Mouse (Mus musculus): Measurements from ENCODE around the gene Pdik1l. TPM values are rescaled to one million over a fixed set of nuclear protein-coding genes. Genes with fewer than 3 reads are reported as not detected.

The Pdik1l gene
- polyA plus RNA-seq, 1 experiment from 2014 or later: 48.6 TPM

DNA sequence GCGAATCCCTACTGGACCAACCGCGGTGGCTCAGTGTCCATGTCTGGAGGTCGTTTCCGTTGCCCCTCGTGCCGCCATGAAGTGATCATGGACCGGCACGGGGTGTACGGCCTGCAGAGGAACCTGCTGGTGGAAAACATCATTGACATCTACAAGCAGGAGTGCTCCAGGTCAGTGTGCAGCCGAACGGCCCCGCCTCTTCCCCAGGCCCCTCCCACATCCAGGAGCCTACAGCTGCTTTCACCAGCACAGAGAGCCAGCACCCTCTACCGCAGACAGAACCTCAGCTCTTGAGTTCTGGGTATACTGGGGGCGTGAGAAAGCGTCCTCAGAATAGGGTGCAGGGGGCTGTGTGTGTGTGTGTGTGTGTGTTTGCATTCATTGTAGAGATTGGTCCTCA lies 28.7 kb upstream of the Pdik1l start:
- H3K9ac ChIP-seq (replicated peaks; ENCODE audit: low read length): no peak overlapping the region
- no peak overlapping the region for H3K4me2 ChIP-seq (ENCODE audit: low read length)
- H3K4me1 ChIP-seq (ENCODE audit: control insufficient read depth, insufficient read depth, low read length): no peaks in the 10 kb centered on the region
- no peak overlapping the region for H3K27ac ChIP-seq (replicated peaks; ENCODE audit: low read depth, low read length)
- no peaks in the 10 kb centered on the region for H3K27me3 ChIP-seq (ENCODE audit: control insufficient read depth, insufficient read depth, low read length)
- H3K4me3 ChIP-seq (replicated peaks; ENCODE audit: low read depth, low read length): no peak overlapping the region
- ATAC-seq (ENCODE audit: low FRiP score, low TSS enrichment): no peak
- no peaks in the 10 kb centered on the region for H3K9me3 ChIP-seq (ENCODE audit: control insufficient read depth, low read length)
- DNase-seq: no peak
- H3K36me3 ChIP-seq (ENCODE audit: control insufficient read depth, insufficient read depth, low read length): no peaks in the 10 kb centered on the region
- WGBS: 56% methylated on average over 16 of the region's 16 CpGs

GRCm38 (mm10) chr4:134315470-134315869 lies 27.8 kb upstream of the Pdik1l start:
- no peak overlapping the region for H3K4me2 ChIP-seq (ENCODE audit: low read length)
- no peak overlapping the region for H3K27ac ChIP-seq (replicated peaks; ENCODE audit: low read depth, low read length)
- no peak overlapping the region for H3K9ac ChIP-seq (replicated peaks; ENCODE audit: low read length)
- H3K4me1 ChIP-seq (ENCODE audit: control insufficient read depth, insufficient read depth, low read length): no peaks in the 10 kb centered on the region
- no peak for DNase-seq
- no peak for ATAC-seq (ENCODE audit: low FRiP score, low TSS enrichment)
- H3K4me3 ChIP-seq (replicated peaks; ENCODE audit: low read depth, low read length): no peak overlapping the region
- H3K27me3 ChIP-seq (ENCODE audit: control insufficient read depth, insufficient read depth, low read length): no peaks in the 10 kb centered on the region
- no peaks in the 10 kb centered on the region for H3K36me3 ChIP-seq (ENCODE audit: control insufficient read depth, insufficient read depth, low read length)
- WGBS: 84% methylated on average over 9 of the region's 9 CpGs
- no peaks in the 10 kb centered on the region for H3K9me3 ChIP-seq (ENCODE audit: control insufficient read depth, low read length)

DNA sequence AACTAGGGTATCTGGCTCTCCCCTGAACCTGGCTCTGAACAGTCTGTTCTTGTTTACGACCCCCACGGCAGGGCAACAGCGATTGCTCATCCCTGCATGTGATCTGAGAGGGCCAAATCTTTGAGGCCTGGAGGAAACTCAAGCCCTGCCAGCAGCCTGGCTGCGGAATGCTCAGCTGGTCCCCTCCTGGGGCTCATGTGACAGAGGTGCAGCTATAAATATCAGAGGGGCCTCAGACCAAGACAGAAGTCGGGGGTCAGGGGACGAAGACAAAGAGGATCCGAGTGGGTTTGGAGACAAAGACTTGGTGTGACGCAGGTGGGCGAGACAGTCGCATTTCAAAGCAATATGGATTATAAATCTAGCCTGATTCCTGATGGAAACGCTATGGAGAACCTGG lies 27.2 kb upstream of the Pdik1l start, which contains the start of gene Trim63:
Gene Trim63, plus strand, starts transcription at position 245 of the 400 bp plus-strand sequence.
- H3K4me1 ChIP-seq (ENCODE audit: control insufficient read depth, insufficient read depth, low read length): no peaks in the 10 kb centered on the region
- no peak within 1 kb of the TSS for H3K27ac ChIP-seq (replicated peaks; ENCODE audit: low read depth, low read length)
- H3K36me3 ChIP-seq (ENCODE audit: control insufficient read depth, insufficient read depth, low read length): no peaks in the 10 kb centered on the region
- no peak within 1 kb of the TSS for H3K4me3 ChIP-seq (replicated peaks; ENCODE audit: low read depth, low read length)
- H3K4me2 ChIP-seq (ENCODE audit: low read length): no peak within 1 kb of the TSS
- no peaks in the 10 kb centered on the region for H3K9me3 ChIP-seq (ENCODE audit: control insufficient read depth, low read length)
- no peak for DNase-seq
- H3K27me3 ChIP-seq (ENCODE audit: control insufficient read depth, insufficient read depth, low read length): no peaks in the 10 kb centered on the region
- no peak within 1 kb of the TSS for H3K9ac ChIP-seq (replicated peaks; ENCODE audit: low read length)
- no peak for ATAC-seq (ENCODE audit: low FRiP score, low TSS enrichment)
- 43% methylated on average over 11 of the region's 11 CpGs for WGBS

- Histone ChIP-seq H3K27me3 (ENCODE audit: control insufficient read depth, insufficient read depth, low read length) (no peaks in the 10 kb centered on the region), H3K27ac (replicated peaks; ENCODE audit: low read depth, low read length) (no peak overlapping the region), H3K4me3 (replicated peaks; ENCODE audit: low read depth, low read length) (no peak overlapping the region), H3K4me2 (ENCODE audit: low read length) (no peak overlapping the region), H3K9ac (replicated peaks; ENCODE audit: low read length) (no peak overlapping the region), H3K4me1 (ENCODE audit: control insufficient read depth, insufficient read depth, low read length) (no peaks in the 10 kb centered on the region), H3K9me3 (ENCODE audit: control insufficient read depth, low read length) (no peaks in the 10 kb centered on the region), H3K36me3 (ENCODE audit: control insufficient read depth, insufficient read depth, low read length) (no peaks in the 10 kb centered on the region)
- DNase-seq (no peak), ATAC-seq (ENCODE audit: low FRiP score, low TSS enrichment) (no peak)
- 83% methylated on average over 4 of the region's 4 CpGs for WGBS
These were observed 26.5 kb upstream of the Pdik1l start for GRCm38 (mm10) chr4:134314081-134314655.

GRCm38 (mm10) chr4:134312901-134313300 lies 25.2 kb upstream of the Pdik1l start:
- no peak overlapping the region for H3K9ac ChIP-seq (replicated peaks; ENCODE audit: low read length)

GRCm38 (mm10) chr4:134312341-134312740 lies 24.6 kb upstream of the Pdik1l start:
- no peaks in the 10 kb centered on the region for H3K36me3 ChIP-seq (ENCODE audit: control insufficient read depth, insufficient read depth, low read length)
- H3K4me2 ChIP-seq (ENCODE audit: low read length): no peak overlapping the region
- ATAC-seq (ENCODE audit: low FRiP score, low TSS enrichment) (no peak), DNase-seq (no peak)
- H3K9ac ChIP-seq (replicated peaks; ENCODE audit: low read length): no peak overlapping the region
- WGBS: 97% methylated on average over 5 of the region's 5 CpGs
- no peaks in the 10 kb centered on the region for H3K27me3 ChIP-seq (ENCODE audit: control insufficient read depth, insufficient read depth, low read length)
- peaks cover 3% of the 10 kb centered on the region; the same call in 1 of the 2 replicates for H3K4me1 ChIP-seq (ENCODE audit: control insufficient read depth, insufficient read depth, low read length)
- no peak overlapping the region for H3K4me3 ChIP-seq (replicated peaks; ENCODE audit: low read depth, low read length)
- no peaks in the 10 kb centered on the region for H3K9me3 ChIP-seq (ENCODE audit: control insufficient read depth, low read length)
- no peak overlapping the region for H3K27ac ChIP-seq (replicated peaks; ENCODE audit: low read depth, low read length)

More at GRCm38 (mm10) chr4:134312901-134313300, 25.2 kb upstream of the Pdik1l start:
- Histone ChIP-seq H3K4me2 (ENCODE audit: low read length) (no peak overlapping the region), H3K36me3 (ENCODE audit: control insufficient read depth, insufficient read depth, low read length) (no peaks in the 10 kb centered on the region), H3K4me3 (replicated peaks; ENCODE audit: low read depth, low read length) (no peak overlapping the region), H3K27me3 (ENCODE audit: control insufficient read depth, insufficient read depth, low read length) (no peaks in the 10 kb centered on the region), H3K4me1 (ENCODE audit: control insufficient read depth, insufficient read depth, low read length) (no peaks in the 10 kb centered on the region), H3K27ac (replicated peaks; ENCODE audit: low read depth, low read length) (no peak overlapping the region), H3K9me3 (ENCODE audit: control insufficient read depth, low read length) (no peaks in the 10 kb centered on the region)
- ATAC-seq (ENCODE audit: low FRiP score, low TSS enrichment) (no peak), DNase-seq (no peak)
- 97% methylated on average over 6 of the region's 6 CpGs for WGBS

GRCm38 (mm10) chr4:134311784-134312183 lies 24.1 kb upstream of the Pdik1l start:
- no peaks in the 10 kb centered on the region for H3K9me3 ChIP-seq (ENCODE audit: control insufficient read depth, low read length)
- WGBS: 88% methylated on average over 9 of the region's 9 CpGs
- H3K9ac ChIP-seq (replicated peaks; ENCODE audit: low read length): no peak overlapping the region
- DNase-seq: no peak
- no peak overlapping the region for H3K27ac ChIP-seq (replicated peaks; ENCODE audit: low read depth, low read length)
- H3K4me3 ChIP-seq (replicated peaks; ENCODE audit: low read depth, low read length): no peak overlapping the region
- ATAC-seq (ENCODE audit: low FRiP score, low TSS enrichment): no peak
- no peak overlapping the region for H3K4me2 ChIP-seq (ENCODE audit: low read length)
- H3K27me3 ChIP-seq (ENCODE audit: control insufficient read depth, insufficient read depth, low read length): no peaks in the 10 kb centered on the region
- no peaks in the 10 kb centered on the region for H3K36me3 ChIP-seq (ENCODE audit: control insufficient read depth, insufficient read depth, low read length)
- H3K4me1 ChIP-seq (ENCODE audit: control insufficient read depth, insufficient read depth, low read length): peaks cover 7% of the 10 kb centered on the region; the same call in 1 of the 2 replicates

DNA sequence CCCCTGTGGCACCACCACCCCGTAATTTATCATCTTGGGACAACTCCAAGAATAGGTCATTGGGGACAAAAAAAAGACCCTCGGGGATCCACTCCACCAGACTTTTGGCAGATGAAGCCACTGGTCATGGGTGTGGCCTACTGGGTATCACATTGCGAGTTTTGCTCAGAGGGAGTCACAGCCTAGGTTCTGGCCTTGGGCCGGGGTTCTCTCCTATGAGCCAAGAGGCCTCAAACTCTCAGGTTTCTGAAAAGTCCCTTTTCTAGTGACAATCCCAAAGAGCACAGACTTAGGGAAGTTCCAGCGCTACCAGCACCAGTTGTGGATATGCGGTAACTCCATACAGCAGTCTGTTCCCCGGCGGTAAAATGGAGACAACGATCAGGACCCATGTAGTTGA lies 23.0 kb upstream of the Pdik1l start:
- Histone ChIP-seq H3K4me2 (ENCODE audit: low read length) (no peak overlapping the region), H3K4me3 (replicated peaks; ENCODE audit: low read depth, low read length) (no peak overlapping the region), H3K27me3 (ENCODE audit: control insufficient read depth, insufficient read depth, low read length) (no peaks in the 10 kb centered on the region), H3K9me3 (ENCODE audit: control insufficient read depth, low read length) (no peaks in the 10 kb centered on the region), H3K9ac (replicated peaks; ENCODE audit: low read length) (no peak overlapping the region), H3K36me3 (ENCODE audit: control insufficient read depth, insufficient read depth, low read length) (no peaks in the 10 kb centered on the region), H3K27ac (replicated peaks; ENCODE audit: low read depth, low read length) (no peak overlapping the region), H3K4me1 (ENCODE audit: control insufficient read depth, insufficient read depth, low read length) (peaks cover 7% of the 10 kb centered on the region; the same call in 1 of the 2 replicates)
- no peak for DNase-seq
- no peak for ATAC-seq (ENCODE audit: low FRiP score, low TSS enrichment)
- 91% methylated on average over 9 of the region's 9 CpGs for WGBS

DNA sequence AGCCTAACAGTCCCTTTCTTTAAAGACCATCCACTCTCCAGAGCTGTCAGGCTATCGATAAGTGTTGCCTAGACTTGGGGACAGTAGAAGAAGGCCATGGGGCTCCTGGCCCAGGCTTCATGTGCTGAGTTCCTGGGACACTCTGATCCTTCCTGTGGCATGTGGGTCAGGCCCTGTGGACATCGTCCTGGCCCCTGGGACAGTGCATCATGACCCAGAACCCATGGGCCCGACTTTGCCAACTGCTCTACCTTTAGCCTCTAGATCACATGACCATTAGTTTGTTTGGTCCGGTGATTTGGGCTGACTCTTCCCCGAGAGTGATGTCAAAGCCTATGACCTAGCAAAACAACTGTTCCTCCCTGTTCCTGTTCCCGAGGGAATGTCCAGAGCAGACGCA lies 22.4 kb upstream of the Pdik1l start:
- no peak overlapping the region for H3K27ac ChIP-seq (replicated peaks; ENCODE audit: low read depth, low read length)
- no peaks in the 10 kb centered on the region for H3K9me3 ChIP-seq (ENCODE audit: control insufficient read depth, low read length)
- no peak overlapping the region for H3K4me3 ChIP-seq (replicated peaks; ENCODE audit: low read depth, low read length)
- ATAC-seq (ENCODE audit: low FRiP score, low TSS enrichment) (no peak), DNase-seq (no peak)
- 90% methylated on average over 7 of the region's 7 CpGs for WGBS
- no peaks in the 10 kb centered on the region for H3K36me3 ChIP-seq (ENCODE audit: control insufficient read depth, insufficient read depth, low read length)
- peaks cover 7% of the 10 kb centered on the region; the same call in 1 of the 2 replicates for H3K4me1 ChIP-seq (ENCODE audit: control insufficient read depth, insufficient read depth, low read length)
- no peak overlapping the region for H3K9ac ChIP-seq (replicated peaks; ENCODE audit: low read length)
- no peak overlapping the region for H3K4me2 ChIP-seq (ENCODE audit: low read length)
- H3K27me3 ChIP-seq (ENCODE audit: control insufficient read depth, insufficient read depth, low read length): no peaks in the 10 kb centered on the region

Measured in midbrain, embryonic 14.5 days (tissue).